Mouse (Mus musculus) C2C12 (cell line): ENCODE measurements at regions not wholly inside any gene's neighbourhood (a gene's known extent, or its start where the extent isn't known, plus 50 kb on each side); places are given as distances from the start of the nearest gene placed in this dataset.

ENCODE experiments used
- H3K27me3 ChIP-seq: one replicate; pipeline ENCODE4 v1.6.1; 2011; ENCODE audit not compliant: control insufficient read depth, insufficient read depth, insufficient read length
- H3K36me3 ChIP-seq: one replicate; pipeline ENCODE4 v1.6.1; 2011; ENCODE audit not compliant: control insufficient read depth, insufficient read depth
- H3K4me3 ChIP-seq: one replicate; pipeline ENCODE4 v1.5.1; 2011; ENCODE audit warnings: mild to moderate bottlenecking, control low read depth; ENCODE audit not compliant: poor library complexity, insufficient read depth, severe bottlenecking
- H3K79me2 ChIP-seq: one replicate; pipeline ENCODE4 v1.6.1; 2011; ENCODE audit not compliant: control insufficient read depth, insufficient read depth
- H3K79me3 ChIP-seq: one replicate; pipeline ENCODE4 v1.6.1; 2011; ENCODE audit warnings: low read depth, control low read depth
- H3ac ChIP-seq: one replicate; pipeline ENCODE3; 2011; ENCODE audit warnings: low read depth; ENCODE audit not compliant: control insufficient read depth, insufficient read length
- CEBPB ChIP-seq: IDR thresholded peaks from one replicate; pipeline ENCODE4 v1.6.1; 2011; ENCODE audit warnings: low read depth, mild to moderate bottlenecking, control low read depth, moderate library complexity
- CTCF ChIP-seq: IDR thresholded peaks from one replicate; pipeline ENCODE4 v1.5.1; 2011; ENCODE audit not compliant: control insufficient read depth, insufficient read depth, insufficient read length
- FOSL1 ChIP-seq: IDR thresholded peaks from one replicate; pipeline ENCODE4 v1.8.0; 2011; ENCODE audit warnings: mild to moderate bottlenecking, low read length; ENCODE audit not compliant: poor library complexity, insufficient read depth, severe bottlenecking
- MAX ChIP-seq: IDR thresholded peaks from one replicate; pipeline ENCODE4 v1.6.1; 2011; ENCODE audit warnings: mild to moderate bottlenecking, control low read depth
- MYOD1 ChIP-seq: IDR thresholded peaks from one replicate; pipeline ENCODE4 v1.6.1; 2011; ENCODE audit warnings: low read depth; ENCODE audit not compliant: control insufficient read depth, insufficient read length
- MYOG ChIP-seq: IDR thresholded peaks from one replicate; pipeline ENCODE4 v1.6.1; 2011; ENCODE audit not compliant: control insufficient read depth, insufficient read length; ENCODE audit errors: extremely low read depth
- USF1 ChIP-seq: IDR thresholded peaks from one replicate; pipeline ENCODE4 v1.6.1; 2011; ENCODE audit warnings: low read depth, mild to moderate bottlenecking, control low read depth, moderate library complexity

DNA sequence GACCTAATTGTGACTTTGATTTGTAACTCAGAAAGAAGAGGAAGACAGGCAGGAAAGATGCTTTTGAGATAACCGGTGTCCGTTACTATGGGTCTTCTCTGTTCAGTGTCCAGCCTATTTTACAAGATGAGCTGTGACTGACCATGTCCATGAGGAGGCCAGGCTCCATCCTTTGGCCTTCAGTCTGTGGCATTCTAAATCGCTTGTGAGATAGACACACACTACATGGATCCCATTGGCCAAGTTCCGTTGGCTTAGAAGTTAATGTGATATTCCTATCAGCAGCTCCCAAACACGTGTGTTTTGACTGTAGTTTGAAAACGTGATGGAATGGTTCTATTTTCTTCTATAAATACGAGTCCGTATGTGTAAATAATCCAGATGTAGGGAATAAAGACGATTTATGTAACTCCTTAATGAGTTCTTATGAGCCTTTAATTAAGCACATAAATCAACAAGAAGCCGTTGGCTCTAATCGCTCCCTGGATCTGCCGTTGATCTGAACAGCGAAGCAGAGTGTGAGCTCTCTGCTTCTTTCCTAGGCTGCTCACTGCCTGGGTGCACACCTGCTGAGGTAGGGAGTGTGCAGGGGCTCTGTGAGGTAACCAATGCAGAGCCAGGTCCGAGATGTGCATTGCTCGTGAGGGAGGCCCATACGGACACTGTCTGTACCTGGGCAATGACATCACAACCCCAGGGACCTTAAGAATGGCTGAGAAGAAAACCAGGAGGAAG, 272.4 kb upstream of the BB014433 start:
- Histone ChIP-seq H3K36me3 (no peaks in the 10 kb centered on the region), H3ac (no peak overlapping the region), H3K4me3 (no peak overlapping the region)

GRCm38 (mm10) chr8:15313481-15313880, 267.6 kb upstream of the BB014433 start:
- Histone ChIP-seq H3K27me3 (no peaks in the 10 kb centered on the region), H3ac (no peak overlapping the region), H3K4me3 (no peak overlapping the region), H3K79me3 (no peaks in the 10 kb centered on the region), H3K36me3 (no peaks in the 10 kb centered on the region), H3K79me2 (no peaks in the 10 kb centered on the region)
- TF ChIP-seq CEBPB, result no peak
- no peak for TF ChIP-seq MYOD1
- no peak for TF ChIP-seq USF1
- no peak for TF ChIP-seq MYOG
- TF ChIP-seq MAX, result no peak
- TF ChIP-seq FOSL1, result no peak
- no peak for TF ChIP-seq CTCF

More for the DNA sequence above, 272.4 kb upstream of the BB014433 start:
- no peaks in the 10 kb centered on the region for H3K79me3 ChIP-seq
- TF ChIP-seq MYOG, result no peak
- TF ChIP-seq MAX, result no peak
- H3K27me3 ChIP-seq, result no peaks in the 10 kb centered on the region
- H3K79me2 ChIP-seq, result no peaks in the 10 kb centered on the region

DNA sequence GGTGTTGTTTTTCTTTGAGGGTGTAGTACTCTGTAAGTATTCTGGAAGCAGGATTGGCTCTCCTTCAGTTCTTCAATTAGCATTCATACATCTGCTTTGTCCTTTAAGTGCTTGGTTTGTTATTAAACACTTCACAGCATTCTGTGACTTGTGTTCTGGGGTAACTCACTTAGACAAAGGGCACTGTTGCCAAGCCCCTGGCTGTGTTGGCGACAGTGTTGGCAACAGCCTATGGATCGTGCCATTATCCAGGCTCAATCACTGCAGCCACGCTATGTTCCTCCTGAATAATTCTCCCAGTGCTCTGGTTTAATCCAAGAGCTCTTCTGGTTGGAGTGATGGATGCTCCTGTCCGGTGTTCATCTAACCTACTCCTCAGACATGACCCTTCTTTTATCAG, 265.6 kb upstream of the BB014433 start:
- no peak for TF ChIP-seq USF1
- TF ChIP-seq FOSL1, result no peak
- TF ChIP-seq CTCF, result no peak
- TF ChIP-seq CEBPB, result no peak
- TF ChIP-seq MYOG, result no peak
- no peak for TF ChIP-seq MAX
- no peak for TF ChIP-seq MYOD1
- H3ac ChIP-seq, result no peak overlapping the region

DNA sequence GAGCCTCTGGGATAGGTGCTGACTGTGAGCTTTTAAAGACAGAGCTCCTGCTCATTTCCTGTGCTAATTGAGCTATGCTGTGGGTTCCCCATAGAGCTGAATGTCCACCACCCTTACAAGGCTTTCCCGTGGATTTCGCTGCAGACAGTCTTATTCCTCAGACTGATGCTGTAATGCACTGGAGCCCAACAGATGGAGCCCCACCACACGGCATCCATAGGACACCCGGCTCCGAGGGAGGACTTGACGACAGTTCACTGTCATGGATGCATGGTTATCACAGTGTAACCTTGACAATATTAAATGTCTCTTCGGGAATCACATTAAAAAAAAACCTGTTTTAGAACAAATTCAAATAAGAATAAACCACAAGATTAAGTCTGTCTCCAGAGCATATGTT, 265.2 kb upstream of the BB014433 start:
- no peak overlapping the region for H3ac ChIP-seq
- H3K79me2 ChIP-seq, result no peaks in the 10 kb centered on the region
- H3K27me3 ChIP-seq, result no peaks in the 10 kb centered on the region
- no peak overlapping the region for H3K4me3 ChIP-seq
- H3K36me3 ChIP-seq, result no peaks in the 10 kb centered on the region
- no peaks in the 10 kb centered on the region for H3K79me3 ChIP-seq
- TF ChIP-seq MYOD1 (no peak), FOSL1 (no peak), MAX (no peak), MYOG (no peak), CTCF (no peak), CEBPB (no peak), USF1 (no peak)

More for the DNA sequence above, 265.6 kb upstream of the BB014433 start:
- Histone ChIP-seq H3K79me2 (no peaks in the 10 kb centered on the region), H3K4me3 (no peak overlapping the region), H3K27me3 (no peaks in the 10 kb centered on the region), H3K36me3 (no peaks in the 10 kb centered on the region), H3K79me3 (no peaks in the 10 kb centered on the region)

GRCm38 (mm10) chr8:15304143-15304677, 258.3 kb upstream of the BB014433 start:
- Histone ChIP-seq H3K79me3 (no peaks in the 10 kb centered on the region), H3K79me2 (no peaks in the 10 kb centered on the region), H3ac (no peak overlapping the region), H3K36me3 (no peaks in the 10 kb centered on the region), H3K4me3 (no peak overlapping the region), H3K27me3 (no peaks in the 10 kb centered on the region)
- TF ChIP-seq MYOG, result no peak
- no peak for TF ChIP-seq MYOD1
- no peak for TF ChIP-seq MAX
- TF ChIP-seq CEBPB, result no peak
- no peak for TF ChIP-seq CTCF
- TF ChIP-seq USF1, result no peak
- no peak for TF ChIP-seq FOSL1

GRCm38 (mm10) chr8:15273775-15274174, 227.9 kb upstream of the BB014433 start:
- TF ChIP-seq CEBPB (no peak), FOSL1 (no peak), MYOG (no peak), MYOD1 (no peak), USF1 (no peak), CTCF (no peak), MAX (no peak)
- Histone ChIP-seq H3K36me3 (no peaks in the 10 kb centered on the region), H3ac (no peak overlapping the region), H3K79me2 (no peaks in the 10 kb centered on the region), H3K4me3 (no peak overlapping the region), H3K79me3 (no peaks in the 10 kb centered on the region), H3K27me3 (peaks cover 13% of the 10 kb centered on the region)
